Mouse (Mus musculus) MEL (cell line): ENCODE data around the gene Cyb5r1. TPM values are rescaled to one million over a fixed set of nuclear protein-coding genes. Genes with fewer than 3 reads are reported as not detected.
"Not testable (repeated sequence)": the region's sequence is repeated elsewhere in the genome, so short reads cannot be mapped to it uniquely, and the experiment has no call there.

Source experiments
- DNase-seq: peaks from one replicate; pipeline ENCODE4 v3.0.0; 2011; ENCODE audit warnings: low read depth, low spot score
- H3K27ac ChIP-seq: 2 replicates; pipeline ENCODE4 v1.5.1; 2012; ENCODE audit warnings: low read depth, mild to moderate bottlenecking, control low read depth, low read length, moderate library complexity; ENCODE audit not compliant: control insufficient read depth
- H3K27me3 ChIP-seq, 2 experiments: fragments of 150-350 bp in 1 of 2; sonication (generic) in 1 of 2; 2 replicates each; pipeline ENCODE4 v1.6.1; 2012; ENCODE audit warnings: low read length in 2 of 2, mild to moderate bottlenecking in 2 of 2, improper control_type of control experiment in 1 of 2, moderate library complexity in 1 of 2; ENCODE audit not compliant: insufficient read depth in 2 of 2, control insufficient read depth in 1 of 2
- H3K36me3 ChIP-seq, 2 experiments: 2 replicates each; pipeline ENCODE4 v1.6.1; 2012 to 2014; ENCODE audit warnings: low read length in 2 of 2, improper control_type of control experiment in 1 of 2, inconsistent platforms in 1 of 2, mild to moderate bottlenecking in 1 of 2; ENCODE audit not compliant: insufficient read depth in 2 of 2, control insufficient read depth in 1 of 2
- H3K4me1 ChIP-seq, 2 experiments: fragments of 150-350 bp in 1 of 2; sonication (generic) in 1 of 2; 2 replicates each; pipeline ENCODE4 v1.6.1; 2012; ENCODE audit warnings: low read length in 2 of 2, improper control_type of control experiment in 1 of 2, mild to moderate bottlenecking in 1 of 2; ENCODE audit not compliant: insufficient read depth in 2 of 2, control insufficient read depth in 1 of 2
- H3K4me3 ChIP-seq, 2 experiments: fragments of 150-350 bp in 1 of 2; sonication (generic) in 1 of 2; 2 replicates each; pipeline ENCODE4 v1.5.1; 2012; ENCODE audit warnings: low read depth in 2 of 2, low read length in 2 of 2, mild to moderate bottlenecking in 2 of 2, moderate library complexity in 2 of 2, control low read depth in 1 of 2, improper control_type of control experiment in 1 of 2; ENCODE audit not compliant: control insufficient read depth in 1 of 2, insufficient read depth in 1 of 2
- H3K79me2 ChIP-seq: 2 replicates; pipeline ENCODE4 v1.6.1; 2012; ENCODE audit warnings: mild to moderate bottlenecking, low read length, moderate library complexity; ENCODE audit not compliant: control insufficient read depth, poor library complexity, insufficient read depth
- H3K9ac ChIP-seq: 2 replicates; pipeline ENCODE4 v1.6.1; 2012; ENCODE audit warnings: low read depth, mild to moderate bottlenecking, control low read depth, low read length, moderate library complexity; ENCODE audit not compliant: control insufficient read depth, poor library complexity, severe bottlenecking
- H3K9me3 ChIP-seq: fragments of 150-350 bp; sonication (generic); replicated peaks from 2 replicates; pipeline ENCODE4 v1.6.1; 2012; ENCODE audit warnings: mild to moderate bottlenecking, low read length, improper control_type of control experiment, moderate library complexity; ENCODE audit not compliant: insufficient read depth
- BHLHE40 ChIP-seq: IDR thresholded peaks from 2 replicates; pipeline ENCODE4 v1.6.1; 2012; ENCODE audit warnings: low read depth, mild to moderate bottlenecking, inconsistent platforms, low read length, improper control_type of control experiment, borderline replicate concordance
- ELF1 ChIP-seq: IDR thresholded peaks from 2 replicates; pipeline ENCODE4 v1.6.1; 2014; ENCODE audit warnings: low read depth, mild to moderate bottlenecking, inconsistent platforms, low read length, improper control_type of control experiment, moderate library complexity
- ETS1 ChIP-seq: IDR thresholded peaks from 2 replicates; pipeline ENCODE4 v1.6.1; 2012; ENCODE audit warnings: low read depth, mild to moderate bottlenecking, inconsistent platforms, low read length, improper control_type of control experiment, moderate library complexity
- GATA1 ChIP-seq: IDR thresholded peaks from 2 replicates; pipeline ENCODE4 v1.6.1; 2011; ENCODE audit warnings: low read depth, low read length, improper control_type of control experiment
- JUND ChIP-seq: IDR thresholded peaks from 2 replicates; pipeline ENCODE4 v1.6.1; 2011; ENCODE audit warnings: low read depth, mild to moderate bottlenecking, improper control_type of control experiment, low read length
- KAT2A ChIP-seq: conservative IDR thresholded peaks from 2 replicates; pipeline ENCODE4 v1.6.1; 2012; ENCODE audit warnings: low read depth, low read length, improper control_type of control experiment, inconsistent platforms
- MAX ChIP-seq: IDR thresholded peaks from 2 replicates; pipeline ENCODE4 v1.6.1; 2011; ENCODE audit warnings: low read length, improper control_type of control experiment
- MXI1 ChIP-seq: IDR thresholded peaks from 2 replicates; pipeline ENCODE4 v1.6.1; 2011; ENCODE audit warnings: mild to moderate bottlenecking, low read depth, low read length, improper control_type of control experiment
- NELFE ChIP-seq: IDR thresholded peaks from 2 replicates; pipeline ENCODE4 v1.6.1; 2011; ENCODE audit warnings: low read depth, low read length, improper control_type of control experiment
- POLR2A ChIP-seq, 2 experiments: IDR thresholded peaks; 2 replicates each; pipeline ENCODE4 v1.6.1; 2011 to 2012; ENCODE audit warnings: low read length in 2 of 2, mild to moderate bottlenecking in 2 of 2, control low read depth in 1 of 2, improper control_type of control experiment in 1 of 2, low read depth in 1 of 2, moderate library complexity in 1 of 2; ENCODE audit not compliant: control insufficient read depth in 1 of 2, insufficient read depth in 1 of 2, poor library complexity in 1 of 2
- TBP ChIP-seq: IDR thresholded peaks from 2 replicates; pipeline ENCODE4 v1.8.0; 2011; ENCODE audit warnings: low read depth, low read length, improper control_type of control experiment
- TCF12 ChIP-seq: IDR thresholded peaks from 2 replicates; pipeline ENCODE4 v1.6.1; 2014; ENCODE audit warnings: low read depth, mild to moderate bottlenecking, inconsistent platforms, low read length, improper control_type of control experiment, moderate library complexity
- polyA plus RNA-seq, 2 experiments: library from polyadenylated mRNA; stranded (reverse) in 1 of 2; unstranded in 1 of 2; fragments of >175 nt in 1 of 2; fragments of >200 nt in 1 of 2; gene quantifications; 2 replicates each; pipeline versions ENCODE4 v1.2.1 to v1.2.4; 2012; ENCODE audit warnings: low replicate concordance in 2 of 2, low read depth in 1 of 2; ENCODE audit not compliant: insufficient read length in 2 of 2, insufficient read depth in 1 of 2, missing spikeins in 1 of 2
- total RNA-seq: library from RNA; depleted of rRNA; stranded (reverse); fragments of 300-350 nt; gene quantifications from 2 replicates; pipeline ENCODE4 v1.2.3, GENCODE M21; 2012

The Cyb5r1 gene
- total and polyA plus RNA-seq, 3 experiments: 18.8 to 94.8 TPM; not detected in 1

- H3K27ac ChIP-seq, H3K79me2 ChIP-seq, H3K9me3 ChIP-seq, H3K4me3 ChIP-seq, H3K9ac ChIP-seq, H3K27me3 ChIP-seq: not testable (repeated sequence)
- TF ChIP-seq NELFE (peak; percentile 42; the same call in 1 of the 2 replicates), POLR2A (IDR thresholded peaks at IDR 0.05; ENCODE audit: control insufficient read depth in 1 of 2, insufficient read depth in 1 of 2, low read depth in 1 of 2, low read length in 2 of 2, poor library complexity in 1 of 2) (peak; percentile 13 to 58; a peak in 2 of 4 replicates)
- Histone ChIP-seq H3K4me1 (peaks cover 24 to 29% of the 10 kb centered on the region in 2 experiments), H3K36me3 (peaks cover 0 to 22% of the 10 kb centered on the region in 2 experiments; a peak in 2 of 4 replicates)
- peak; percentile 65 for DNase-seq
Observed at GRCm38 (mm10) chr1:134441737-134442136, 36.4 kb downstream of the Cyb5r1 start.

- TF ChIP-seq KAT2A (no peak), GATA1 (peak; percentile 21; the same call in 1 of the 2 replicates), POLR2A (IDR thresholded peaks at IDR 0.05; ENCODE audit: control insufficient read depth in 1 of 2, insufficient read depth in 1 of 2, low read depth in 1 of 2, low read length in 2 of 2, poor library complexity in 1 of 2) (peak in 1 of 2 experiments; percentile 59; a peak in 2 of 4 replicates), MXI1 (peak; percentile 25; the same call in 1 of the 2 replicates), JUND (no peak), BHLHE40 (no peak), TCF12 (no peak), ELF1 (no peak)
- H3K9me3 ChIP-seq: no peaks in the 10 kb centered on the region
- H3K9ac ChIP-seq: peak overlapping the region; percentile 73
- H3K36me3 ChIP-seq: peaks cover 0 to 22% of the 10 kb centered on the region in 2 experiments; a peak in 2 of 4 replicates
- H3K4me3 ChIP-seq: no peak overlapping the region; a peak in 1 of 4 replicates
- no peaks in the 10 kb centered on the region for H3K27me3 ChIP-seq
- peak overlapping the region; percentile 98 for H3K27ac ChIP-seq
- H3K79me2 ChIP-seq: no peaks in the 10 kb centered on the region
- H3K4me1 ChIP-seq: peaks cover 24 to 29% of the 10 kb centered on the region in 2 experiments
- DNase-seq: peak; percentile 85
Observed at GRCm38 (mm10) chr1:134442394-134442793, 37.0 kb downstream of the Cyb5r1 start.

DNA sequence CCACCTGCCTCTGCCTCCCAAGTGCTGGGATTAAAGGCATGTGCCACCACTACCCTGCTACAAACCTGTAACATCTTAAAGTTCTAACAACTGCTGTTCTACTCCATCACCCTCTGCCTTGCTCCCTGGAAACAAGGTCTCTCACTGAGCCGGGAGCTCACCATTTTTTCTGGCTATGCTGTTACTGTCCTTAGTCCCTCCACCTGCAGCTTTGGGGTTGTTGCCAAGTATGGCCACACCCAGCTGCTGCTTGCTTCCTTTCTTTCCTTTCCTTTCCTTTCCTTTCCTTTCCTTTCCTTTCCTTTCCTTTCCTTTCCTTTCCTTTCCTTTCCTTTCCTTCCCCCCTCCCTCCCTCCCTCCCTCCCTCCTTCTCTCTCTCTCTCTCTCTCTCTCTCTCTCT lies 37.9 kb downstream of the Cyb5r1 start:
- Histone ChIP-seq H3K27ac (peak overlapping the region; percentile 98), H3K4me3 (peak overlapping the region; percentile 3 to 39; a peak in 3 of 4 replicates), H3K36me3 (peaks cover 0 to 22% of the 10 kb centered on the region in 2 experiments; a peak in 2 of 4 replicates), H3K9ac (peak overlapping the region; percentile 73), H3K4me1 (peaks cover 24 to 29% of the 10 kb centered on the region in 2 experiments)
- DNase-seq: peak; percentile 49
- H3K79me2 ChIP-seq, H3K27me3 ChIP-seq, H3K9me3 ChIP-seq: not testable (repeated sequence)
- TF ChIP-seq TBP (0 out of 2 replicates have a peak, but pooled peaks have one; percentile 33), ETS1 (peak; percentile 23; the same call in 1 of the 2 replicates), MAX (0 out of 2 replicates have a peak, but pooled peaks have one; percentile 10)
